Mouse (Mus musculus): ENCODE data around the gene Rgs13. TPM values are rescaled to one million over a fixed set of nuclear protein-coding genes. Genes with fewer than 3 reads are reported as not detected.

The Rgs13 gene
- polyA plus RNA-seq (2015; fragmentation: Nextera tagmentation; extraction: Ambion mirVana), result 0.13 TPM in 1 of 2 replicates, not detected in the other

DNA sequence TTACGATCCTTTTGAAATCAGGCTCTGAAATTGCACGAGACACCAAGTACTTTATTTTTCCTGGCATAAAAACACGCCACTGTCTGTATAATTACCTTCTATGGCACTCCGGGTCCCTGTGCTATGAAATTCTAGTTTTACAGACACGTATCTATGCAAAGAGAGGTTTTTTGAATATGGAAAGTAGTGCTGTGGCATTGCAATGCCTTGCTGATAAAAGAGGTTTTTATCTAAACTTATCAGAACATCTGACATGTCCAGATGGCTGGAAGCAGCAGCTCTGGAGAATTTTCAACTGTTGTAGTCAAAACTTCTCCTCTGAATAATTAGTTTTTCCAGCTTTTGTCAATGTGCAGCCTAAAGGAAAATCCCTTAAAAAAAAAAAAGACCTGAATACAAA is at the start of gene Rgs13:
Rgs13 (minus strand) TSS at position 207 of the 400 bp plus-strand sequence.
- H3K9ac ChIP-seq (ENCODE audit: low read length), result no peak within 1 kb of the TSS
- H3K27me3 ChIP-seq (ENCODE audit: control insufficient read depth, insufficient read depth, low read depth, low read length), result no peaks in the 10 kb centered on the region
- 71% methylated on average over 5 of the region's 5 CpGs for WGBS
- H3K4me1 ChIP-seq (replicated peaks; ENCODE audit: control insufficient read depth, insufficient read depth, low read length), result no peaks in the 10 kb centered on the region
- H3K27ac ChIP-seq (ENCODE audit: low read length), result no peak within 1 kb of the TSS
- no peak for ATAC-seq (ENCODE audit: low read depth)
- H3K4me3 ChIP-seq (ENCODE audit: low read length), result no peak within 1 kb of the TSS
- H3K9me3 ChIP-seq (ENCODE audit: control insufficient read depth, low read length), result no peaks in the 10 kb centered on the region
- no peak within 1 kb of the TSS for H3K4me2 ChIP-seq (ENCODE audit: low read depth, low read length)
- H3K36me3 ChIP-seq (ENCODE audit: control insufficient read depth, insufficient read depth, low read length), result no peaks in the 10 kb centered on the region

DNA sequence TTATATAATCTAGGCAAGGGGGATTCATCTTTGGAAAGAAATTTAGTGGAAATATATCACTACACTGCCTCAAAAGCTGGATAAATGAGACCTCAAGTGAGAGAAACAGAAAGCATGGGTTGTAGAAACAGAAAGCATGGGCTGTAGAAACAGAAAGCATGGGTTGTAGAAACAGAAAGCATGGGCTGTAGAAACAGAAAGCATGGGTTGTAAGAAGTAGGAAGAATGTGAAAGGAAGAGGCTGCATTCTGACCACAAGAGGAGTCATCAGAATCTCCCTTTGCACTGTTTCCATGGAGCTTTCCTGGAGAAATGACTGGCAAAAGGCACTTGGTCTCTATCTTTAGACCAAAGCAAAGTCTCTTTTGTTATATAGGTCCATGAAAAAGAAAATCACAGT is 38.1 kb upstream of the Rgs13 start:
- Histone ChIP-seq H3K9me3 (ENCODE audit: control insufficient read depth, low read length) (no peaks in the 10 kb centered on the region), H3K4me2 (ENCODE audit: low read depth, low read length) (no peak overlapping the region), H3K4me3 (ENCODE audit: low read length) (no peak overlapping the region), H3K36me3 (ENCODE audit: control insufficient read depth, insufficient read depth, low read length) (no peaks in the 10 kb centered on the region), H3K9ac (ENCODE audit: low read length) (no peak overlapping the region), H3K27me3 (ENCODE audit: control insufficient read depth, insufficient read depth, low read depth, low read length) (no peaks in the 10 kb centered on the region), H3K4me1 (replicated peaks; ENCODE audit: control insufficient read depth, insufficient read depth, low read length) (no peaks in the 10 kb centered on the region), H3K27ac (ENCODE audit: low read length) (no peak overlapping the region)
- ATAC-seq (ENCODE audit: low read depth), result no peak

DNA sequence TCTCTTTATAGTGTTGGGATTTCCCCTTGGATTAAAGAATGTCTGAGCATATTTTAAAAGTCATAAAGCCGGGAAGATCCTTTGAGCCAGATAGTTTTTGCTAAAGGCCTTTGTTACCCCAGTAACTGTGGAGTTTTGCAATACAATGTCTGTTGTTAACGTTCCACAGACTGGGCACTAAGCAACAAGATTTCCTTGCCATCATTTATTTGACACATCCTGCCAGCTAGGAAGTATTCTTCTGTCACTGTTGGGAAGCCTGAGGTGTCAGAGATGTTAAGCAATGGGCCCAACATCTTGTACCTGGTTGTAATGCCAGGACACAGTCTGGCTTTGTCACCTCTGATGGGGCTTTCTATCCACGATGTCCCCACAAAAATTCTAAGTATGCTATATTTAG is 33.7 kb upstream of the Rgs13 start:
- Histone ChIP-seq H3K27me3 (ENCODE audit: control insufficient read depth, insufficient read depth, low read depth, low read length) (no peaks in the 10 kb centered on the region), H3K36me3 (ENCODE audit: control insufficient read depth, insufficient read depth, low read length) (no peaks in the 10 kb centered on the region), H3K4me3 (ENCODE audit: low read length) (no peak overlapping the region), H3K27ac (ENCODE audit: low read length) (no peak overlapping the region), H3K4me1 (replicated peaks; ENCODE audit: control insufficient read depth, insufficient read depth, low read length) (no peaks in the 10 kb centered on the region), H3K9ac (ENCODE audit: low read length) (no peak overlapping the region), H3K9me3 (ENCODE audit: control insufficient read depth, low read length) (no peaks in the 10 kb centered on the region), H3K4me2 (ENCODE audit: low read depth, low read length) (no peak overlapping the region)
- WGBS, result 56% methylated on average over 3 of the region's 3 CpGs
- ATAC-seq (ENCODE audit: low read depth), result no peak

DNA sequence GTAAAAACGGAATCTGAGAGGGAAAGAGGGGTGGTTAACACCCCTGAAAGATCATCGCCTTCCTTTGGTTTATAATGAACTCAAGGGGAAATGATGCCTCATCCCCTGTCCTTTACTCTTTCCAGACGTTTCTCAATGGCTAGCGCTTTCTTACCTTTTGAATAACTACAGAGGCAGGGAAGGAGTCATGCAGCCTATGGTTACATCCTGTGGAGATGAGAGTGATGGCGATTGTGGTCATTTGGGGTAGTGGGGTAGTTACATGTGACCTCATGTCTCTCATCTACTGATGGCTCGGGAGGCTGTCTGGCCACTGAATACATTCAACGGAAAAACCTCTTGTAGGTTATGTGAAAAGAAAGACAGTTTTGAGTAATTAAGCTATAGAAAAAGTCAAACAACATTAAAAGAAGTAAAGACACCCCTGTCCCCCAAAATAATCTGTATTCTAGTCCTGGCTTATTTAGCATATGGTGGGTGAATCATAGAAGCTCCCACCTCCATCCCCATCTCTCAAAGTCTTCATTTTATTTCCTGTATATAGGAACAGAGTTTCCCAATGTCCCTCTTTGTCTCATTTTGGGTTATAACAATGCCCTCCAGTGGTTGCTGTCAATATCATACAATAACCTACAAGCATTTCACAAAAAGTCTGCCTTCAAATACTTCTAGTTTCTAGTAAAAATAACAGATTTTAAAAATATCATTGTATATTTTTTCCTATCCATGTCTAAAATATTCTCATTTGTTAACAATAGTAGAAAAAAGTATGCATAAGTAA is 29.3 kb upstream of the Rgs13 start:
- 78% methylated on average over 7 of the region's 7 CpGs for WGBS
- H3K27me3 ChIP-seq (ENCODE audit: control insufficient read depth, insufficient read depth, low read depth, low read length), result no peaks in the 10 kb centered on the region
- no peak for ATAC-seq (ENCODE audit: low read depth)
- H3K36me3 ChIP-seq (ENCODE audit: control insufficient read depth, insufficient read depth, low read length), result no peaks in the 10 kb centered on the region
- no peaks in the 10 kb centered on the region for H3K4me1 ChIP-seq (replicated peaks; ENCODE audit: control insufficient read depth, insufficient read depth, low read length)
- H3K27ac ChIP-seq (ENCODE audit: low read length), result no peak overlapping the region
- no peak overlapping the region for H3K9ac ChIP-seq (ENCODE audit: low read length)
- no peaks in the 10 kb centered on the region for H3K9me3 ChIP-seq (ENCODE audit: control insufficient read depth, low read length)
- H3K4me3 ChIP-seq (ENCODE audit: low read length), result no peak overlapping the region
- H3K4me2 ChIP-seq (ENCODE audit: low read depth, low read length), result no peak overlapping the region

DNA sequence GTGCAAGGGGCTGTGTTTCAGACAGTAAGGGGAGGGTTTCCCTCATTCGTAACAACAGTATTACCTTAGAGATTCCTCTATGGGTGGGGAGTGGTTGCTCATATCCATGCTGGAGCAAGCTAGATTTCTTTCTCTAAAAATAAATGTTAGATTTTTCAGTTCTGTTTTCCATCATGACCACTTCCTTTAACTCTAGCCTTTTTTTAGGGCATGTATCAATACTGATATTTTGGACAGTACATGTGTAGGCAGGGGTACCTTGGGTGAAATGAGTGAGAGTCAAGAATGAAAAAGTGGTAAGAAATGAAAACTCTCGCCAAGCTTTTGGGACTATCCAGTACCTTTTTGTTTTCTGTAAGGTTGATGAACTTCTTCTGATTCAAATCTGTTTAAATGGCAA is 27.6 kb upstream of the Rgs13 start:
- H3K4me1 ChIP-seq (replicated peaks; ENCODE audit: control insufficient read depth, insufficient read depth, low read length), result no peaks in the 10 kb centered on the region
- H3K4me3 ChIP-seq (ENCODE audit: low read length), result no peak overlapping the region
- H3K27ac ChIP-seq (ENCODE audit: low read length), result no peak overlapping the region
- ATAC-seq (ENCODE audit: low read depth), result no peak
- no peak overlapping the region for H3K9ac ChIP-seq (ENCODE audit: low read length)
- H3K27me3 ChIP-seq (ENCODE audit: control insufficient read depth, insufficient read depth, low read depth, low read length), result no peaks in the 10 kb centered on the region
- H3K36me3 ChIP-seq (ENCODE audit: control insufficient read depth, insufficient read depth, low read length), result no peaks in the 10 kb centered on the region
- no peak overlapping the region for H3K4me2 ChIP-seq (ENCODE audit: low read depth, low read length)
- no peaks in the 10 kb centered on the region for H3K9me3 ChIP-seq (ENCODE audit: control insufficient read depth, low read length)
- WGBS, result 91% methylated on average over 2 of the region's 2 CpGs

DNA sequence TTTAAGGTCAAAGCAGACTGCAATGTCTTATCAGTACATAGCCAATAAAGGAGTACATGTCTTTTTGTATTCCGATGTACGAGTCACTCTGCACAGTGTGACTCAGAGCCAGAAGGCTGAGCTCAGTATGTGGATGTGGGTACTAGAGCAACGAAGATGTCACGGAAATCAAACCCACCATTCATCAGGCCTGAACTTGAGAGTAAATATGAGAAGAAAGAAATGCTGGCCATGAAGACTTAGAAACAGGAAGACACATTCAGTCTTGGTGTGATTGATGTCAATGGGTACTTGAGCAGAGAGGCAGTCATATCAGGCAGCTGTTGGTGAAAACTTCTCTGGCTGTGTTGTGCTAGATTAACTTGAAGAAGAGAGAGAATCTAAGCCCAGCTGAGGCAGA is 25.8 kb upstream of the Rgs13 start:
- Histone ChIP-seq H3K27me3 (ENCODE audit: control insufficient read depth, insufficient read depth, low read depth, low read length) (no peaks in the 10 kb centered on the region), H3K9me3 (ENCODE audit: control insufficient read depth, low read length) (no peaks in the 10 kb centered on the region), H3K4me3 (ENCODE audit: low read length) (no peak overlapping the region), H3K9ac (ENCODE audit: low read length) (no peak overlapping the region), H3K4me1 (replicated peaks; ENCODE audit: control insufficient read depth, insufficient read depth, low read length) (no peaks in the 10 kb centered on the region), H3K27ac (ENCODE audit: low read length) (no peak overlapping the region), H3K36me3 (ENCODE audit: control insufficient read depth, insufficient read depth, low read length) (no peaks in the 10 kb centered on the region), H3K4me2 (ENCODE audit: low read depth, low read length) (no peak overlapping the region)
- ATAC-seq (ENCODE audit: low read depth), result no peak
- 75% methylated on average over 4 of the region's 4 CpGs for WGBS

- H3K9me3 ChIP-seq (ENCODE audit: control insufficient read depth, low read length), result no peaks in the 10 kb centered on the region
- no peak overlapping the region for H3K27ac ChIP-seq (ENCODE audit: low read length)
- no peak overlapping the region for H3K9ac ChIP-seq (ENCODE audit: low read length)
- H3K36me3 ChIP-seq (ENCODE audit: control insufficient read depth, insufficient read depth, low read length), result no peaks in the 10 kb centered on the region
- WGBS, result 70% methylated on average over 2 of the region's 2 CpGs
- H3K4me1 ChIP-seq (replicated peaks; ENCODE audit: control insufficient read depth, insufficient read depth, low read length), result no peaks in the 10 kb centered on the region
- H3K4me3 ChIP-seq (ENCODE audit: low read length), result no peak overlapping the region
- ATAC-seq (ENCODE audit: low read depth), result no peak
- H3K27me3 ChIP-seq (ENCODE audit: control insufficient read depth, insufficient read depth, low read depth, low read length), result no peaks in the 10 kb centered on the region
- H3K4me2 ChIP-seq (ENCODE audit: low read depth, low read length), result no peak overlapping the region
Observed at GRCm38 (mm10) chr1:144200496-144200895, 23.3 kb upstream of the Rgs13 start.

GRCm38 (mm10) chr1:144199538-144199937 is 22.4 kb upstream of the Rgs13 start:
- no peaks in the 10 kb centered on the region for H3K9me3 ChIP-seq (ENCODE audit: control insufficient read depth, low read length)
- no peaks in the 10 kb centered on the region for H3K4me1 ChIP-seq (replicated peaks; ENCODE audit: control insufficient read depth, insufficient read depth, low read length)
- H3K27me3 ChIP-seq (ENCODE audit: control insufficient read depth, insufficient read depth, low read depth, low read length), result no peaks in the 10 kb centered on the region
- H3K36me3 ChIP-seq (ENCODE audit: control insufficient read depth, insufficient read depth, low read length), result no peaks in the 10 kb centered on the region
- no peak overlapping the region for H3K4me2 ChIP-seq (ENCODE audit: low read depth, low read length)
- WGBS, result 45% methylated on average over 1 of the region's 1 CpGs
- no peak overlapping the region for H3K9ac ChIP-seq (ENCODE audit: low read length)
- no peak for ATAC-seq (ENCODE audit: low read depth)
- H3K27ac ChIP-seq (ENCODE audit: low read length), result no peak overlapping the region
- H3K4me3 ChIP-seq (ENCODE audit: low read length), result no peak overlapping the region

DNA sequence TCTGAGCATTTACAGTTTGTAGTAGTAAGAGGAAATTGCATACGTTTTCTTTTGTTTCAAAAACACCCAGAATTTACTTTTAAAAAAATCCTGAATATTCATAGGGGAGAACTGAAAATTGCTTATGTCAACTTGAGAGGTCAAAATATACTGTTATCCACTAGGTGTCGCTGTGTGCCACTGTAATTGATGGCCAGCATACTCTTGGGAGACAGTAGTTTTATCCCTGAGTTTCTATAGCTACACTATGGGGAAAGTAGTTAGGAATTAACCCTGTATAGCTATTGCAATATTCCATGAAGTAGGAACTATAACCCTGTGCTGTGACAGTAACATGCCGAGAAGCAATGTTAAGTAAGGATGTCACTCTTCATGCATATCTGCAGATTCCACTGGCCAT is 20.5 kb upstream of the Rgs13 start:
- Histone ChIP-seq H3K9me3 (ENCODE audit: control insufficient read depth, low read length) (no peaks in the 10 kb centered on the region), H3K27me3 (ENCODE audit: control insufficient read depth, insufficient read depth, low read depth, low read length) (no peaks in the 10 kb centered on the region), H3K27ac (ENCODE audit: low read length) (no peak overlapping the region), H3K9ac (ENCODE audit: low read length) (no peak overlapping the region), H3K4me1 (replicated peaks; ENCODE audit: control insufficient read depth, insufficient read depth, low read length) (no peaks in the 10 kb centered on the region), H3K4me3 (ENCODE audit: low read length) (no peak overlapping the region), H3K4me2 (ENCODE audit: low read depth, low read length) (no peak overlapping the region), H3K36me3 (ENCODE audit: control insufficient read depth, insufficient read depth, low read length) (no peaks in the 10 kb centered on the region)
- no peak for ATAC-seq (ENCODE audit: low read depth)
- WGBS, result 26% methylated on average over 3 of the region's 3 CpGs

Data from lung, embryonic 16.5 days (tissue).